Mouse (Mus musculus) brain, embryonic 14.5 days (tissue): ENCODE measurements around the gene Cngb1. TPM values are rescaled to one million over a fixed set of nuclear protein-coding genes. Genes with fewer than 3 reads are reported as not detected.

ENCODE experiments used
- DNase-seq: peaks from one replicate; pipeline ENCODE4 v3.0.0-alpha.2; 2011; ENCODE audit warnings: low read depth
- CTCF ChIP-seq: fragments of 200-500 bp; IDR thresholded peaks from 2 replicates; pipeline ENCODE4 v1.5.1; 2012; ENCODE audit warnings: inconsistent platforms, mild to moderate bottlenecking, moderate library complexity, borderline replicate concordance; ENCODE audit not compliant: insufficient read depth, insufficient read length; ENCODE audit errors: extremely low read depth
- POLR2A ChIP-seq: fragments of 200-500 bp; IDR thresholded peaks from 2 replicates; pipeline ENCODE4 v1.6.1; 2012; ENCODE audit warnings: mild to moderate bottlenecking, inconsistent platforms, borderline replicate concordance; ENCODE audit not compliant: poor library complexity, insufficient read depth, insufficient read length, severe bottlenecking; ENCODE audit errors: extremely low read depth
- polyA plus RNA-seq: library from polyadenylated mRNA; depleted of rRNA; stranded (reverse); fragments of >200 nt; gene quantifications from 2 replicates; pipeline ENCODE4 v1.2.3, GENCODE M21; 2012; rRNA removed

Gene Cngb1
- polyA plus RNA-seq, 1 experiment = 0.53 TPM

GRCm38 (mm10) chr8:95203326-95204038 lies 102.9 kb downstream of the Cngb1 start:
- TF ChIP-seq POLR2A (no peak), CTCF (no peak)
- no peak for DNase-seq

- TF ChIP-seq CTCF = no peak
- no peak for TF ChIP-seq POLR2A
- DNase-seq = no peak
Observed at GRCm38 (mm10) chr8:95202649-95203275, 103.6 kb downstream of the Cngb1 start, which contains the start of gene Kifc3. Kifc3 (minus strand) TSS chr8:95202812.

- DNase-seq = no peak
- TF ChIP-seq CTCF (no peak), POLR2A (no peak)
Observed at GRCm38 (mm10) chr8:95202056-95202570, 104.3 kb downstream of the Cngb1 start.

- TF ChIP-seq POLR2A (no peak), CTCF (no peak)
Observed at GRCm38 (mm10) chr8:95201491-95201890, 104.9 kb downstream of the Cngb1 start.

GRCm38 (mm10) chr8:95200001-95200405 lies 106.4 kb downstream of the Cngb1 start:
- DNase-seq = no peak
- TF ChIP-seq CTCF (no peak), POLR2A (no peak)

More at GRCm38 (mm10) chr8:95201491-95201890, 104.9 kb downstream of the Cngb1 start:
- DNase-seq = no peak

GRCm38 (mm10) chr8:95195728-95196127 lies 110.7 kb downstream of the Cngb1 start:
- TF ChIP-seq POLR2A (no peak), CTCF (no peak)
- DNase-seq = no peak

GRCm38 (mm10) chr8:95191497-95192175 lies 114.7 kb downstream of the Cngb1 start:
- TF ChIP-seq CTCF = no peak
- TF ChIP-seq POLR2A = no peak
- no peak for DNase-seq

Other genes with a start within 250 kb of the Cngb1 start
- gene Katnb1, start 225.4 kb downstream of the Cngb1 start, polyA plus RNA-seq = 56.2 and 67.2 TPM in 2 replicates
- gene Kifc3, start 103.8 kb downstream of the Cngb1 start, polyA plus RNA-seq = 26.3 and 31.1 TPM in 2 replicates
- 0.83 and 1.7 TPM in 2 replicates for gene Tepp, start 4.0 kb upstream of the Cngb1 start, polyA plus RNA-seq
- 25.9 and 33.4 TPM in 2 replicates for gene Zfp319, start 25.4 kb upstream of the Cngb1 start, polyA plus RNA-seq
- 39.3 and 54.8 TPM in 2 replicates for gene Usb1, start 25.7 kb upstream of the Cngb1 start, polyA plus RNA-seq
- gene Mmp15, start 45.7 kb upstream of the Cngb1 start, polyA plus RNA-seq = 20.7 and 34.4 TPM in 2 replicates
- gene Cfap20, start 128.3 kb upstream of the Cngb1 start, polyA plus RNA-seq = 100 and 150 TPM in 2 replicates
- gene Csnk2a2, start 183.5 kb upstream of the Cngb1 start, polyA plus RNA-seq = 43.8 and 51.8 TPM in 2 replicates
- gene Ccdc113, start 227.5 kb upstream of the Cngb1 start, polyA plus RNA-seq = 0.82 and 1.4 TPM in 2 replicates